Mouse (Mus musculus) midbrain, embryonic 14.5 days (tissue): ENCODE results near the gene Tmem248. TPM values are rescaled to one million over a fixed set of nuclear protein-coding genes. Genes with fewer than 3 reads are reported as not detected.
A peak's percentile ranks its signal among the peaks of the same experiment; 100 is the strongest.

Source experiments
- ATAC-seq: fragments of 200-750 bp; cut with Nextera tagmentation; 2 replicates; pipeline ENCODE4 v1.8.0; 2017; ENCODE audit warnings: moderate number of reproducible peaks, moderate library complexity; ENCODE audit not compliant: low FRiP score, low TSS enrichment
- DNase-seq: peaks from one replicate; pipeline ENCODE4 v3.0.0-alpha.2; 2015
- H3K27ac ChIP-seq: fragments of 300-500 bp; sonication (generic); replicated peaks from 2 replicates; pipeline ENCODE4 v1.5.1; 2014; ENCODE audit warnings: mild to moderate bottlenecking, low read depth, low read length, moderate library complexity
- H3K27me3 ChIP-seq: fragments of 300-500 bp; sonication (generic); 2 replicates; pipeline ENCODE4 v1.6.1; 2014; ENCODE audit warnings: low read length, control low read depth, mixed read lengths; ENCODE audit not compliant: control insufficient read depth, insufficient read depth
- H3K36me3 ChIP-seq: fragments of 300-500 bp; sonication (generic); 2 replicates; pipeline ENCODE4 v1.6.1; 2014; ENCODE audit warnings: low read length, control low read depth; ENCODE audit not compliant: control insufficient read depth, insufficient read depth
- H3K4me1 ChIP-seq: fragments of 300-500 bp; sonication (generic); 2 replicates; pipeline ENCODE4 v1.6.1; 2014; ENCODE audit warnings: mild to moderate bottlenecking, antibody characterized with exemption, low read length, control low read depth; ENCODE audit not compliant: control insufficient read depth, insufficient read depth
- H3K4me2 ChIP-seq: fragments of 300-500 bp; sonication (generic); 2 replicates; pipeline ENCODE4 v1.6.1; 2014; ENCODE audit warnings: mild to moderate bottlenecking, low read length, moderate library complexity
- H3K4me3 ChIP-seq: fragments of 300-500 bp; sonication (generic); replicated peaks from 2 replicates; pipeline ENCODE4 v1.5.1; 2014; ENCODE audit warnings: low read depth, low read length
- H3K9ac ChIP-seq: fragments of 300-500 bp; sonication (generic); replicated peaks from 2 replicates; pipeline ENCODE4 v1.6.1; 2014; ENCODE audit warnings: mild to moderate bottlenecking, low read length, moderate library complexity
- H3K9me3 ChIP-seq: fragments of 300-500 bp; sonication (generic); 2 replicates; pipeline ENCODE4 v1.6.1; 2016; ENCODE audit warnings: low read length, control low read depth, mixed read lengths; ENCODE audit not compliant: control insufficient read depth
- WGBS: fragments of 180-500 bp; shearing (Covaris S2); extraction: QIAGEN DNeasy Blood & Tissue Kit; methylation state at CpG from one replicate; pipeline ENCODE4 v1.1.7; 2014; 5-methylcytosine and 5-hydroxymethylcytosine counted together
- polyA plus RNA-seq: library from polyadenylated mRNA; unstranded; fragments of >200 nt; fragmentation: Nextera tagmentation; extraction: Ambion mirVana; gene quantifications from 2 replicates; pipeline ENCODE4 v1.2.1, GENCODE M21; 2014

Gene Tmem248
- 29.5 and 33.2 TPM in 2 replicates for polyA plus RNA-seq

GRCm38 (mm10) chr5:130216781-130217180 lies at the start of gene Tmem248:
TSS of gene Tmem248 (plus strand) at chr5:130217081.
- Histone ChIP-seq H3K36me3 (peaks cover 34% of the 10 kb centered on the region), H3K4me3 (no peak within 1 kb of the TSS), H3K9ac (no peak within 1 kb of the TSS), H3K27ac (no peak within 1 kb of the TSS), H3K4me1 (no peaks in the 10 kb centered on the region), H3K27me3 (no peaks in the 10 kb centered on the region), H3K9me3 (no peaks in the 10 kb centered on the region), H3K4me2 (no peak within 1 kb of the TSS)
- WGBS: 81% methylated on average over 7 of the region's 7 CpGs
- no peak for DNase-seq
- ATAC-seq: no peak

GRCm38 (mm10) chr5:130169109-130169508 lies 47.8 kb upstream of the Tmem248 start:
- Histone ChIP-seq H3K9me3 (no peaks in the 10 kb centered on the region), H3K9ac (no peak overlapping the region), H3K4me3 (no peak overlapping the region), H3K4me2 (no peak overlapping the region), H3K4me1 (peaks cover 19% of the 10 kb centered on the region), H3K27ac (no peak overlapping the region), H3K36me3 (no peaks in the 10 kb centered on the region), H3K27me3 (no peaks in the 10 kb centered on the region)
- WGBS: 77% methylated on average over 6 of the region's 6 CpGs
- ATAC-seq (no peak), DNase-seq (no peak)

- H3K36me3 ChIP-seq: no peaks in the 10 kb centered on the region
- WGBS: 15% methylated on average over 6 of the region's 6 CpGs
- peak overlapping the region; percentile 87 for H3K27ac ChIP-seq
- ATAC-seq (no peak), DNase-seq (no peak)
- H3K27me3 ChIP-seq: no peaks in the 10 kb centered on the region
- H3K4me2 ChIP-seq: peak overlapping the region; percentile 82
- peaks cover 19% of the 10 kb centered on the region for H3K4me1 ChIP-seq
- no peaks in the 10 kb centered on the region for H3K9me3 ChIP-seq
- H3K9ac ChIP-seq: peak overlapping the region; percentile 81
- peak overlapping the region; percentile 71 for H3K4me3 ChIP-seq
These were observed 46.0 kb upstream of the Tmem248 start for GRCm38 (mm10) chr5:130170666-130171422.

- Histone ChIP-seq H3K36me3 (no peaks in the 10 kb centered on the region), H3K4me1 (peaks cover 19% of the 10 kb centered on the region), H3K9ac (peak within 1 kb of the TSS; percentile 81), H3K4me3 (peak within 1 kb of the TSS; percentile 71), H3K4me2 (peak within 1 kb of the TSS; percentile 83), H3K27me3 (no peaks in the 10 kb centered on the region), H3K27ac (peak within 1 kb of the TSS; percentile 87), H3K9me3 (no peaks in the 10 kb centered on the region)
- under 1% methylated on average over 57 of the region's 62 CpGs for WGBS
- ATAC-seq: peak; percentile 97
- peak; percentile 95 for DNase-seq
These were observed 45.4 kb upstream of the Tmem248 start, which contains the start of gene Rabgef1 for GRCm38 (mm10) chr5:130171423-130171954. TSS of gene Rabgef1 (plus strand) at chr5:130171798.

- Histone ChIP-seq H3K27me3 (no peaks in the 10 kb centered on the region), H3K4me1 (peaks cover 19% of the 10 kb centered on the region), H3K4me3 (peak overlapping the region; percentile 71), H3K36me3 (no peaks in the 10 kb centered on the region), H3K4me2 (peak overlapping the region; percentile 83), H3K27ac (peak overlapping the region; percentile 87), H3K9ac (peak overlapping the region; percentile 81), H3K9me3 (no peaks in the 10 kb centered on the region)
- 2% methylated on average over 42 of the region's 46 CpGs for whole genome bisulfite sequencing
- ATAC-seq (no peak), DNase-seq (peak; percentile 34)
These were observed 44.8 kb upstream of the Tmem248 start for GRCm38 (mm10) chr5:130171956-130172601.

- ATAC-seq: no peak
- H3K9ac ChIP-seq: no peak overlapping the region
- WGBS: 93% methylated on average over 4 of the region's 4 CpGs
- no peaks in the 10 kb centered on the region for H3K27me3 ChIP-seq
- no peaks in the 10 kb centered on the region for H3K9me3 ChIP-seq
- H3K27ac ChIP-seq: no peak overlapping the region
- H3K4me1 ChIP-seq: peaks cover 19% of the 10 kb centered on the region
- H3K36me3 ChIP-seq: no peaks in the 10 kb centered on the region
- peak overlapping the region; percentile 83 for H3K4me2 ChIP-seq
- DNase-seq: no peak
- peak overlapping the region; percentile 71; the same call in 1 of the 2 replicates for H3K4me3 ChIP-seq
These were observed 43.9 kb upstream of the Tmem248 start for GRCm38 (mm10) chr5:130173012-130173411.

- 59% methylated on average over 4 of the region's 4 CpGs for WGBS
- no peak overlapping the region for H3K9ac ChIP-seq
These were observed 39.0 kb upstream of the Tmem248 start for GRCm38 (mm10) chr5:130177871-130178270.

GRCm38 (mm10) chr5:130180362-130180761 lies 36.5 kb upstream of the Tmem248 start:
- 71% methylated on average over 7 of the region's 7 CpGs for WGBS
- H3K36me3 ChIP-seq: no peaks in the 10 kb centered on the region
- no peaks in the 10 kb centered on the region for H3K27me3 ChIP-seq
- no peaks in the 10 kb centered on the region for H3K9me3 ChIP-seq
- H3K27ac ChIP-seq: no peak overlapping the region
- ATAC-seq (no peak), DNase-seq (no peak)
- H3K4me2 ChIP-seq: no peak overlapping the region
- no peak overlapping the region for H3K4me3 ChIP-seq
- no peak overlapping the region for H3K9ac ChIP-seq
- H3K4me1 ChIP-seq: no peaks in the 10 kb centered on the region

More at GRCm38 (mm10) chr5:130177871-130178270, 39.0 kb upstream of the Tmem248 start:
- H3K9me3 ChIP-seq: no peaks in the 10 kb centered on the region
- H3K27me3 ChIP-seq: no peaks in the 10 kb centered on the region
- no peak overlapping the region for H3K4me2 ChIP-seq
- H3K4me3 ChIP-seq: no peak overlapping the region
- ATAC-seq (no peak), DNase-seq (no peak)
- H3K27ac ChIP-seq: no peak overlapping the region
- H3K36me3 ChIP-seq: no peaks in the 10 kb centered on the region
- H3K4me1 ChIP-seq: peaks cover 6% of the 10 kb centered on the region
